Mouse (Mus musculus): ENCODE results near the gene Mrpl33. TPM values are rescaled to one million over a fixed set of nuclear protein-coding genes. Genes with fewer than 3 reads are reported as not detected.

The Mrpl33 gene
- polyA plus RNA-seq, 1 experiment from 2014 or later: 213 TPM

- DNase-seq (ENCODE audit: low spot score) (no peak), ATAC-seq (ENCODE audit: low FRiP score) (no peak)
- H3K9me3 ChIP-seq (ENCODE audit: control insufficient read depth, low read length): no peaks in the 10 kb centered on the region
- no peak overlapping the region for H3K27ac ChIP-seq (ENCODE audit: low read depth, low read length)
- no peak overlapping the region for H3K4me2 ChIP-seq (replicated peaks; ENCODE audit: low read depth, low read length)
- WGBS: 53% methylated on average over 3 of the region's 3 CpGs
- no peaks in the 10 kb centered on the region for H3K4me1 ChIP-seq (replicated peaks; ENCODE audit: control insufficient read depth, insufficient read depth, low read length)
- H3K9ac ChIP-seq (ENCODE audit: low read depth, low read length): no peak overlapping the region
- H3K36me3 ChIP-seq (ENCODE audit: control insufficient read depth, insufficient read depth, low read length): no peaks in the 10 kb centered on the region
- no peaks in the 10 kb centered on the region for H3K27me3 ChIP-seq (ENCODE audit: control insufficient read depth, insufficient read depth, low read length)
- H3K4me3 ChIP-seq (ENCODE audit: low read depth, low read length): no peak overlapping the region
These were observed 30.3 kb upstream of the Mrpl33 start for GRCm38 (mm10) chr5:31566457-31566856.

- no peak for ATAC-seq (ENCODE audit: low FRiP score)
- H3K4me1 ChIP-seq (replicated peaks; ENCODE audit: control insufficient read depth, insufficient read depth, low read length): no peaks in the 10 kb centered on the region
- H3K4me2 ChIP-seq (replicated peaks; ENCODE audit: low read depth, low read length): no peak overlapping the region
- H3K36me3 ChIP-seq (ENCODE audit: control insufficient read depth, insufficient read depth, low read length): no peaks in the 10 kb centered on the region
- DNase-seq (ENCODE audit: low spot score): no peak
- 87% methylated on average over 5 of the region's 5 CpGs for WGBS
- no peaks in the 10 kb centered on the region for H3K9me3 ChIP-seq (ENCODE audit: control insufficient read depth, low read length)
- no peak overlapping the region for H3K27ac ChIP-seq (ENCODE audit: low read depth, low read length)
- no peak overlapping the region for H3K4me3 ChIP-seq (ENCODE audit: low read depth, low read length)
- H3K9ac ChIP-seq (ENCODE audit: low read depth, low read length): no peak overlapping the region
- H3K27me3 ChIP-seq (ENCODE audit: control insufficient read depth, insufficient read depth, low read length): no peaks in the 10 kb centered on the region
These were observed 28.6 kb upstream of the Mrpl33 start for GRCm38 (mm10) chr5:31567951-31568657.

GRCm38 (mm10) chr5:31571023-31571608 is 25.6 kb upstream of the Mrpl33 start:
- 16% methylated on average over 20 of the region's 20 CpGs for WGBS

GRCm38 (mm10) chr5:31573722-31574121 is 23.0 kb upstream of the Mrpl33 start:
- WGBS: 96% methylated on average over 3 of the region's 3 CpGs

More at GRCm38 (mm10) chr5:31571023-31571608, 25.6 kb upstream of the Mrpl33 start:
- DNase-seq (ENCODE audit: low spot score) (no peak), ATAC-seq (ENCODE audit: low FRiP score) (no peak)
- no peak overlapping the region for H3K9ac ChIP-seq (ENCODE audit: low read depth, low read length)
- H3K9me3 ChIP-seq (ENCODE audit: control insufficient read depth, low read length): no peaks in the 10 kb centered on the region
- H3K4me1 ChIP-seq (replicated peaks; ENCODE audit: control insufficient read depth, insufficient read depth, low read length): no peaks in the 10 kb centered on the region
- H3K27ac ChIP-seq (ENCODE audit: low read depth, low read length): no peak overlapping the region
- no peaks in the 10 kb centered on the region for H3K27me3 ChIP-seq (ENCODE audit: control insufficient read depth, insufficient read depth, low read length)
- peak overlapping the region; percentile 11; the same call in 1 of the 2 replicates for H3K4me2 ChIP-seq (replicated peaks; ENCODE audit: low read depth, low read length)
- no peak overlapping the region for H3K4me3 ChIP-seq (ENCODE audit: low read depth, low read length)
- no peaks in the 10 kb centered on the region for H3K36me3 ChIP-seq (ENCODE audit: control insufficient read depth, insufficient read depth, low read length)

GRCm38 (mm10) chr5:31576539-31576975 is 20.2 kb upstream of the Mrpl33 start:
- H3K4me3 ChIP-seq (ENCODE audit: low read depth, low read length): no peak overlapping the region
- no peak overlapping the region for H3K27ac ChIP-seq (ENCODE audit: low read depth, low read length)
- DNase-seq (ENCODE audit: low spot score) (no peak), ATAC-seq (ENCODE audit: low FRiP score) (no peak)
- H3K4me2 ChIP-seq (replicated peaks; ENCODE audit: low read depth, low read length): no peak overlapping the region
- H3K36me3 ChIP-seq (ENCODE audit: control insufficient read depth, insufficient read depth, low read length): no peaks in the 10 kb centered on the region
- no peak overlapping the region for H3K9ac ChIP-seq (ENCODE audit: low read depth, low read length)
- WGBS: 66% methylated on average over 6 of the region's 7 CpGs
- H3K9me3 ChIP-seq (ENCODE audit: control insufficient read depth, low read length): no peaks in the 10 kb centered on the region
- no peaks in the 10 kb centered on the region for H3K27me3 ChIP-seq (ENCODE audit: control insufficient read depth, insufficient read depth, low read length)
- no peaks in the 10 kb centered on the region for H3K4me1 ChIP-seq (replicated peaks; ENCODE audit: control insufficient read depth, insufficient read depth, low read length)

More at GRCm38 (mm10) chr5:31573722-31574121, 23.0 kb upstream of the Mrpl33 start:
- H3K9ac ChIP-seq (ENCODE audit: low read depth, low read length): no peak overlapping the region
- H3K4me2 ChIP-seq (replicated peaks; ENCODE audit: low read depth, low read length): no peak overlapping the region
- ATAC-seq (ENCODE audit: low FRiP score) (no peak), DNase-seq (ENCODE audit: low spot score) (no peak)
- no peaks in the 10 kb centered on the region for H3K9me3 ChIP-seq (ENCODE audit: control insufficient read depth, low read length)
- H3K27me3 ChIP-seq (ENCODE audit: control insufficient read depth, insufficient read depth, low read length): no peaks in the 10 kb centered on the region
- no peaks in the 10 kb centered on the region for H3K36me3 ChIP-seq (ENCODE audit: control insufficient read depth, insufficient read depth, low read length)
- no peak overlapping the region for H3K27ac ChIP-seq (ENCODE audit: low read depth, low read length)
- H3K4me3 ChIP-seq (ENCODE audit: low read depth, low read length): no peak overlapping the region
- H3K4me1 ChIP-seq (replicated peaks; ENCODE audit: control insufficient read depth, insufficient read depth, low read length): no peaks in the 10 kb centered on the region

- H3K4me1 ChIP-seq (replicated peaks; ENCODE audit: control insufficient read depth, insufficient read depth, low read length): no peaks in the 10 kb centered on the region
- H3K4me3 ChIP-seq (ENCODE audit: low read depth, low read length): no peak overlapping the region
- ATAC-seq (ENCODE audit: low FRiP score): no peak
- H3K27ac ChIP-seq (ENCODE audit: low read depth, low read length): no peak overlapping the region
- no peaks in the 10 kb centered on the region for H3K36me3 ChIP-seq (ENCODE audit: control insufficient read depth, insufficient read depth, low read length)
- no peaks in the 10 kb centered on the region for H3K9me3 ChIP-seq (ENCODE audit: control insufficient read depth, low read length)
- no peaks in the 10 kb centered on the region for H3K27me3 ChIP-seq (ENCODE audit: control insufficient read depth, insufficient read depth, low read length)
- DNase-seq (ENCODE audit: low spot score): no peak
- H3K9ac ChIP-seq (ENCODE audit: low read depth, low read length): no peak overlapping the region
- no peak overlapping the region for H3K4me2 ChIP-seq (replicated peaks; ENCODE audit: low read depth, low read length)
- WGBS: 76% methylated on average over 6 of the region's 6 CpGs
These were observed 15.5 kb upstream of the Mrpl33 start for GRCm38 (mm10) chr5:31581263-31581662.

- DNase-seq (ENCODE audit: low spot score) (no peak), ATAC-seq (ENCODE audit: low FRiP score) (no peak)
- Histone ChIP-seq H3K27ac (ENCODE audit: low read depth, low read length) (no peak overlapping the region), H3K27me3 (ENCODE audit: control insufficient read depth, insufficient read depth, low read length) (no peaks in the 10 kb centered on the region), H3K9ac (ENCODE audit: low read depth, low read length) (no peak overlapping the region), H3K4me1 (replicated peaks; ENCODE audit: control insufficient read depth, insufficient read depth, low read length) (no peaks in the 10 kb centered on the region), H3K4me2 (replicated peaks; ENCODE audit: low read depth, low read length) (no peak overlapping the region), H3K4me3 (ENCODE audit: low read depth, low read length) (no peak overlapping the region), H3K9me3 (ENCODE audit: control insufficient read depth, low read length) (no peaks in the 10 kb centered on the region), H3K36me3 (ENCODE audit: control insufficient read depth, insufficient read depth, low read length) (no peaks in the 10 kb centered on the region)
- 82% methylated on average over 3 of the region's 3 CpGs for WGBS
These were observed 14.8 kb upstream of the Mrpl33 start for GRCm38 (mm10) chr5:31581932-31582331.

- ATAC-seq (ENCODE audit: low FRiP score): no peak
- H3K9ac ChIP-seq (ENCODE audit: low read depth, low read length): no peak overlapping the region
- DNase-seq (ENCODE audit: low spot score): no peak
- H3K4me2 ChIP-seq (replicated peaks; ENCODE audit: low read depth, low read length): no peak overlapping the region
- no peak overlapping the region for H3K27ac ChIP-seq (ENCODE audit: low read depth, low read length)
- no peaks in the 10 kb centered on the region for H3K4me1 ChIP-seq (replicated peaks; ENCODE audit: control insufficient read depth, insufficient read depth, low read length)
- H3K27me3 ChIP-seq (ENCODE audit: control insufficient read depth, insufficient read depth, low read length): no peaks in the 10 kb centered on the region
- 76% methylated on average over 2 of the region's 2 CpGs for WGBS
- H3K4me3 ChIP-seq (ENCODE audit: low read depth, low read length): no peak overlapping the region
- no peaks in the 10 kb centered on the region for H3K36me3 ChIP-seq (ENCODE audit: control insufficient read depth, insufficient read depth, low read length)
- no peaks in the 10 kb centered on the region for H3K9me3 ChIP-seq (ENCODE audit: control insufficient read depth, low read length)
These were observed 13.5 kb upstream of the Mrpl33 start for GRCm38 (mm10) chr5:31583261-31583660.

GRCm38 (mm10) chr5:31585526-31585925 is 11.2 kb upstream of the Mrpl33 start:
- no peak for DNase-seq (ENCODE audit: low spot score)
- no peak overlapping the region for H3K4me3 ChIP-seq (ENCODE audit: low read depth, low read length)
- H3K9me3 ChIP-seq (ENCODE audit: control insufficient read depth, low read length): no peaks in the 10 kb centered on the region
- H3K27ac ChIP-seq (ENCODE audit: low read depth, low read length): no peak overlapping the region
- no peaks in the 10 kb centered on the region for H3K4me1 ChIP-seq (replicated peaks; ENCODE audit: control insufficient read depth, insufficient read depth, low read length)
- no peaks in the 10 kb centered on the region for H3K27me3 ChIP-seq (ENCODE audit: control insufficient read depth, insufficient read depth, low read length)
- no peak overlapping the region for H3K4me2 ChIP-seq (replicated peaks; ENCODE audit: low read depth, low read length)
- ATAC-seq (ENCODE audit: low FRiP score): no peak
- H3K36me3 ChIP-seq (ENCODE audit: control insufficient read depth, insufficient read depth, low read length): no peaks in the 10 kb centered on the region
- no peak overlapping the region for H3K9ac ChIP-seq (ENCODE audit: low read depth, low read length)
- WGBS: 92% methylated on average over 4 of the region's 4 CpGs

All from hindbrain, embryonic 11.5 days (tissue).